Mouse (Mus musculus) heart, embryonic 12.5 days (tissue): ENCODE measurements at regions not wholly inside any gene's neighbourhood (a gene's known extent, or its start where the extent isn't known, plus 50 kb on each side); places are given as distances from the start of the nearest gene placed in this dataset.

Experiments
- ATAC-seq: fragments of 200-750 bp; cut with Nextera tagmentation; 2 replicates; pipeline ENCODE4 v1.8.0; 2017; ENCODE audit warnings: moderate TSS enrichment, moderate library complexity; ENCODE audit not compliant: insufficient number of reproducible peaks, low FRiP score
- H3K27ac ChIP-seq: fragments of 300-500 bp; sonication (generic); 2 replicates; pipeline ENCODE4 v1.5.1; 2016; ENCODE audit warnings: mild to moderate bottlenecking, moderate library complexity; ENCODE audit not compliant: poor library complexity, severe bottlenecking
- H3K27me3 ChIP-seq: fragments of 300-500 bp; sonication (generic); replicated peaks from 2 replicates; pipeline ENCODE4 v1.6.1; 2016; ENCODE audit warnings: mild to moderate bottlenecking, moderate library complexity
- H3K36me3 ChIP-seq: fragments of 300-500 bp; sonication (generic); 2 replicates; pipeline ENCODE4 v1.6.1; 2016; ENCODE audit warnings: mild to moderate bottlenecking, moderate library complexity
- H3K4me1 ChIP-seq: fragments of 300-500 bp; sonication (generic); replicated peaks from 2 replicates; pipeline ENCODE4 v1.6.1; 2016; ENCODE audit warnings: mild to moderate bottlenecking
- H3K4me2 ChIP-seq: fragments of 300-500 bp; sonication (generic); 2 replicates; pipeline ENCODE4 v1.6.1; 2016; ENCODE audit warnings: mild to moderate bottlenecking, moderate library complexity
- H3K4me3 ChIP-seq: fragments of 300-500 bp; sonication (generic); 2 replicates; pipeline ENCODE4 v1.5.1; 2016; ENCODE audit warnings: mild to moderate bottlenecking
- H3K9ac ChIP-seq: fragments of 300-500 bp; sonication (generic); 2 replicates; pipeline ENCODE4 v1.6.1; 2016; ENCODE audit warnings: mild to moderate bottlenecking, moderate library complexity
- H3K9me3 ChIP-seq: fragments of 300-500 bp; sonication (generic); replicated peaks from 2 replicates; pipeline ENCODE4 v1.6.1; 2016; ENCODE audit warnings: mild to moderate bottlenecking, moderate library complexity
- WGBS: fragments of 180-500 bp; shearing (Covaris S2); methylation state at CpG from one replicate; pipeline ENCODE4 v1.1.7; 2016; 5-methylcytosine and 5-hydroxymethylcytosine counted together

GRCm38 (mm10) chr13:51998542-51998941 is 152.1 kb downstream of the Gadd45g start:
- Histone ChIP-seq H3K9ac (no peak overlapping the region), H3K4me2 (no peak overlapping the region), H3K9me3 (no peaks in the 10 kb centered on the region; the same call in 1 of the 2 replicates), H3K27ac (no peak overlapping the region), H3K27me3 (no peaks in the 10 kb centered on the region), H3K36me3 (no peaks in the 10 kb centered on the region), H3K4me3 (no peak overlapping the region), H3K4me1 (peaks cover 14% of the 10 kb centered on the region)
- 83% methylated on average over 7 of the region's 7 CpGs for WGBS
- no peak for ATAC-seq

DNA sequence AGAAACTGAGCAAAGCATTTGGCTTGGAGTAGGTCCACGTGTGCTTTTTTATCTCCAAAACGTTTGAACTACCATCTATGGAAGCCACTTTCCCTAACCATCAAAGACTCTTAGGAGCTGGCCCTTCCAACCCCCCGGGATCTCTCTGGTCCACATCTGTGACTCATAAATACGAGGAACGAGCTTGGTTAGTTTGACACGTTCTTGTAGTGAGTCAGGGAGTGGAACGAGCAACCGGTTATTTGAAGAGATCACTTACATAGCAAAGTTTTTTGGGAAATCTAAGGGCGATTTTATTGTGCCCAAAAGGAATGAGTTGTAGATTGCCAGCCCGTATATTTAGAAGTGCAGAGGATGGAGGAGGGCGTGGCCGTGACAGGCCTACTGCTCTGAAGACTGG is 155.3 kb downstream of the Gadd45g start:
- Histone ChIP-seq H3K27me3 (no peaks in the 10 kb centered on the region), H3K4me2 (no peak overlapping the region), H3K4me1 (peaks cover 14% of the 10 kb centered on the region), H3K9ac (no peak overlapping the region), H3K9me3 (no peaks in the 10 kb centered on the region; the same call in 1 of the 2 replicates), H3K4me3 (no peak overlapping the region), H3K27ac (no peak overlapping the region), H3K36me3 (no peaks in the 10 kb centered on the region)
- no peak for ATAC-seq
- 76% methylated on average over 12 of the region's 12 CpGs for WGBS

DNA sequence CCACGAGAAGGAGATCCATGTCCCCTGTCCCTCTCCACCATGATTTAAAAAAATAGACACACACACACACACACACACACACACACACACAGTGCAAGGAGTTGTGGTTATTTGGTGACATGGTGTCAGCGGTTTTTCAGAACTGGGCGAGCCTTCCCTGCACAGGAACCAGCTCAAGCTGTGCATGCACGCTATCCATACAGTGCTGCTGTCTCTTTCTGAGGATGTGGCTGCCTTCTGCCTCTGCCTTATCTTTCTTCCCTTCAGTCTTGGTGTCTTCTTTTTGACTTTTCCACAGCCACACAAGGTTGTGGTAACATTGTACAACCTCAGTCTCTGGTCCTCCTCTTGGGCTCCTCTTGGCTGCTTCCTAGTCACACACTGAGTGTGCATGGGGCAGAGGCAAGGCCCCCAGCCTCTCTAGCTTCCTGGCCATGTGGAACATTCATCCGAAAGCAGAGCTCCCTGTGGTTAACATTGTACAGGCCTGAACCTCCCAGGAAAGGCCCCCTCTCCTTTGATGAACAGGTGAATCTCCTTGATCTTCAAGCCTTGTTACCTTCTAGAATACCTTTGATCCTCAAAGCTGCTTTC is 157.6 kb downstream of the Gadd45g start:
- no peaks in the 10 kb centered on the region for H3K27me3 ChIP-seq
- ATAC-seq = no peak
- no peak overlapping the region for H3K27ac ChIP-seq
- H3K9ac ChIP-seq = no peak overlapping the region
- no peak overlapping the region for H3K4me2 ChIP-seq
- no peak overlapping the region for H3K4me3 ChIP-seq
- no peaks in the 10 kb centered on the region for H3K36me3 ChIP-seq
- no peaks in the 10 kb centered on the region for H3K9me3 ChIP-seq
- peaks cover 15% of the 10 kb centered on the region for H3K4me1 ChIP-seq
- WGBS = 68% methylated on average over 5 of the region's 5 CpGs

- Histone ChIP-seq H3K4me2 (no peak overlapping the region), H3K9ac (no peak overlapping the region), H3K36me3 (no peaks in the 10 kb centered on the region), H3K27me3 (no peaks in the 10 kb centered on the region), H3K9me3 (no peaks in the 10 kb centered on the region), H3K4me3 (no peak overlapping the region), H3K4me1 (peaks cover 5% of the 10 kb centered on the region; the same call in 1 of the 2 replicates), H3K27ac (no peak overlapping the region)
- 65% methylated on average over 5 of the region's 6 CpGs for WGBS
- ATAC-seq = no peak; the same call in 1 of the 2 replicates
Measured at GRCm38 (mm10) chr13:52007585-52008395, 161.3 kb downstream of the Gadd45g start.

GRCm38 (mm10) chr13:52009231-52009630 is 162.8 kb downstream of the Gadd45g start:
- Histone ChIP-seq H3K9ac (no peak overlapping the region), H3K4me3 (no peak overlapping the region)

DNA sequence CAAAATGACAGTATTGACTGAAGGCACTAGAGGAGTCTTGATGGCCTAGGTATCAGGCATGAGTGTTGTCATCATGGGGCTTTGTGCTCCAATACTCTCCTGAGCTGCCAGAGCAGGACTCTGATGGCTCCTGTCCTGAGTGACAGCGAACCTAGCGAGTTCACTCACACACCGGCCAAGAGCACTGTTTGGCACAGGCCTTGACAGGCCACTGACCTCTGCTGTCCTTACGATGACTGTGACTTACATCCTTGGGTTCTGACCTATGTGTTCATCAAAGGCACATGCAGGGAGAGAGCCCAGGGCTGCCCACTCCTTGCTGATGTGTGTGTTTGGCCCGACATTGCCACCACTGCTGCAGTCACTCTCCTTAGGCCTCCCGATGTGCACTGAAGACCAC is 163.3 kb downstream of the Gadd45g start:
- Histone ChIP-seq H3K4me2 (no peak overlapping the region), H3K36me3 (no peaks in the 10 kb centered on the region), H3K9me3 (no peaks in the 10 kb centered on the region), H3K27me3 (no peaks in the 10 kb centered on the region), H3K9ac (no peak overlapping the region), H3K27ac (no peak overlapping the region), H3K4me1 (peaks cover 5% of the 10 kb centered on the region; the same call in 1 of the 2 replicates), H3K4me3 (no peak overlapping the region)
- 89% methylated on average over 6 of the region's 6 CpGs for WGBS
- no peak for ATAC-seq

More at GRCm38 (mm10) chr13:52009231-52009630, 162.8 kb downstream of the Gadd45g start:
- 84% methylated on average over 4 of the region's 4 CpGs for WGBS
- Histone ChIP-seq H3K4me1 (peaks cover 5% of the 10 kb centered on the region; the same call in 1 of the 2 replicates), H3K36me3 (no peaks in the 10 kb centered on the region), H3K9me3 (no peaks in the 10 kb centered on the region), H3K4me2 (no peak overlapping the region), H3K27me3 (no peaks in the 10 kb centered on the region), H3K27ac (no peak overlapping the region)
- no peak for ATAC-seq

- Histone ChIP-seq H3K27me3 (no peaks in the 10 kb centered on the region), H3K36me3 (no peaks in the 10 kb centered on the region), H3K4me2 (no peak overlapping the region), H3K9ac (no peak overlapping the region), H3K27ac (no peak overlapping the region), H3K4me3 (no peak overlapping the region), H3K4me1 (peaks cover 5% of the 10 kb centered on the region; the same call in 1 of the 2 replicates), H3K9me3 (no peaks in the 10 kb centered on the region)
- WGBS = 72% methylated on average over 3 of the region's 3 CpGs
- no peak for ATAC-seq
Measured at GRCm38 (mm10) chr13:52011001-52011400, 164.5 kb downstream of the Gadd45g start.

DNA sequence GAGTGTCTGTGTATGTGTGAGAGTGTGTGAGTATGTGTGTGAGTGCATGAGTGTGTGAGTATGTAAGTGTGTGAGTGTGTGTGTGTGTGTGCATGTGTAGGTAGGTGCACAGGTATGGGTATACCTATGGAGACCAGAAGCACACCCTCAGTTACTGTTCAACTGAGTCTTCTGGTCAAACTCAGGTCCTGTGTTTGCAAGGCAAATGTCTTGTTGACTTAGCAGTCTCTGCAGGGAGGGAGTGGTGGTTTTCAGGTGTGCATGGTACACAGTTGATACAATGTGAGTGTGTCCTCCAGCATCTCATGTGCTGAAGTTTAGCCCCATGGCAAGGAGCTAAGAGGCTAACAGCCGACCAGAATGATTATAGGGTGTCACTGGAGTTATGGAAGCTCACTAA is 166.7 kb downstream of the Gadd45g start:
- H3K4me1 ChIP-seq = peaks cover 14% of the 10 kb centered on the region
- H3K4me2 ChIP-seq = no peak overlapping the region
- no peak overlapping the region for H3K4me3 ChIP-seq
- no peaks in the 10 kb centered on the region for H3K36me3 ChIP-seq
- H3K9ac ChIP-seq = no peak overlapping the region
- H3K9me3 ChIP-seq = no peaks in the 10 kb centered on the region
- 67% methylated on average over 1 of the region's 1 CpGs for WGBS
- H3K27ac ChIP-seq = no peak overlapping the region
- H3K27me3 ChIP-seq = no peaks in the 10 kb centered on the region
- ATAC-seq = no peak

DNA sequence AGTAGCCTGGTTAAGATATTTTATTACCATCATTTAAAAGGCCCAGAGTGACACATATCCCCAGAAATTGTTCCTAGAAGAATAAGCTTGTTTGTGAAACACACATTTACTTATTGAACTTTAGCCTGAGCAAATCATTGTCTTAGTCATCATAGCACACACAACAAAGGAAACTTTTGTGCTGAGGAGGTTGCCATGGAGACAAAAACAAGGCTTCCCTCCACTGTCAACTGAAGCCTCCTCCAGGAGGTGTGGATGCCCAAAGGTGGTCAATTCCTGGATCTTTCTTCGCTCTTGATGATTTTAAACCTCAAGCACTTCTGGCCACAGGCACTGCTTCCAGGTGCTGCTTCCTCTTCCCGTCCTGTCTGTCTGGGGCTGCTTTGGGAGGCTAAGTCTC is 167.3 kb downstream of the Gadd45g start:
- WGBS = 75% methylated on average over 2 of the region's 2 CpGs
- ATAC-seq = no peak
- no peak overlapping the region for H3K4me3 ChIP-seq
- no peak overlapping the region for H3K4me2 ChIP-seq
- H3K27ac ChIP-seq = no peak overlapping the region
- no peaks in the 10 kb centered on the region for H3K36me3 ChIP-seq
- peaks cover 17% of the 10 kb centered on the region for H3K4me1 ChIP-seq
- no peak overlapping the region for H3K9ac ChIP-seq
- no peaks in the 10 kb centered on the region for H3K9me3 ChIP-seq
- no peaks in the 10 kb centered on the region for H3K27me3 ChIP-seq

DNA sequence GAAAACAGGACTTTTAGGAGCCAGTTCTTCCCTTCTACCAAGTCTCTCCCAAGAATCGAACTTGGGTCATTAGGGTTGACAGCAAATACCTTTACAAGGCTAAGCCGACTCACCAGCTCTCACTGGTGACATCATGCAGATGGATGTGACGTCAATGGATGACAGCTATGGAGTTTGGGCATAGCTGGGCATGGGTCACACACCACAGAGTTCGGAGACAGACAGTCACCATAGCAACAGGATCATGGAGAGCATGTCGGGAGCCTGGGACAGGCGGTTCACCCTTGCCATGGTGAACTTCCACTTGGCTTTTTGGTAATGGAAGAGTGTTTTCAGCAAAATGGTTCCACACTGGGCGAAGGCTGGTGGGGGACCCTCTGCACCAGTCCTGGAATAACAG is 168.1 kb downstream of the Gadd45g start:
- no peaks in the 10 kb centered on the region for H3K27me3 ChIP-seq
- no peak for ATAC-seq
- no peak overlapping the region for H3K9ac ChIP-seq
- H3K4me1 ChIP-seq = peaks cover 17% of the 10 kb centered on the region
- H3K4me2 ChIP-seq = no peak overlapping the region
- 71% methylated on average over 7 of the region's 7 CpGs for WGBS
- no peak overlapping the region for H3K4me3 ChIP-seq
- H3K9me3 ChIP-seq = no peaks in the 10 kb centered on the region
- H3K27ac ChIP-seq = no peak overlapping the region
- no peaks in the 10 kb centered on the region for H3K36me3 ChIP-seq

- no peaks in the 10 kb centered on the region for H3K27me3 ChIP-seq
- no peaks in the 10 kb centered on the region for H3K36me3 ChIP-seq
- WGBS = 44% methylated on average over 4 of the region's 4 CpGs
- no peak overlapping the region for H3K27ac ChIP-seq
- H3K4me2 ChIP-seq = no peak overlapping the region
- no peaks in the 10 kb centered on the region for H3K9me3 ChIP-seq
- ATAC-seq = no peak
- no peak overlapping the region for H3K9ac ChIP-seq
- H3K4me1 ChIP-seq = peaks cover 17% of the 10 kb centered on the region
- no peak overlapping the region for H3K4me3 ChIP-seq
Measured at GRCm38 (mm10) chr13:52015066-52015465, 168.6 kb downstream of the Gadd45g start.
